Mouse (Mus musculus): ENCODE measurements around the gene Rgl1. TPM values are rescaled to one million over a fixed set of nuclear protein-coding genes. Genes with fewer than 3 reads are reported as not detected.
"Not testable (repeated sequence)": the region's sequence is repeated elsewhere in the genome, so short reads cannot be mapped to it uniquely, and the experiment has no call there.

The Rgl1 gene
- total RNA-seq, 1 experiment, result 1.3 TPM

GRCm38 (mm10) chr1:152779071-152779737 is 13.1 kb upstream of the Rgl1 start:
- no peak for TF ChIP-seq ZNF384 (IDR thresholded peaks at IDR 0.05; ENCODE audit: low read depth, low read length)
- peak; percentile 29; the same call in 1 of the 2 replicates for TF ChIP-seq ZC3H11A (IDR thresholded peaks at IDR 0.05; ENCODE audit: borderline replicate concordance, low read depth, low read length)
- TF ChIP-seq HCFC1 (IDR thresholded peaks at IDR 0.05; ENCODE audit: borderline replicate concordance, insufficient read depth, low read length), result no peak
- TF ChIP-seq MAFK (IDR thresholded peaks at IDR 0.05; ENCODE audit: insufficient read depth, low read depth, low read length), result no peak
- Histone ChIP-seq H3K4me1 (ENCODE audit: control insufficient read depth in 2 of 2, insufficient read depth in 2 of 2, low read length in 2 of 2, poor library complexity in 1 of 2) (peaks cover 0 to 2% of the 10 kb centered on the region in 2 experiments; a peak in 1 of 4 replicates), H3K9me3 (ENCODE audit: control insufficient read depth, insufficient read depth, low read depth, low read length) (no peaks in the 10 kb centered on the region), H3K9ac (ENCODE audit: insufficient read depth, low read depth, low read length, poor library complexity, severe bottlenecking) (no peak overlapping the region), H3K27ac (ENCODE audit: insufficient read depth, low read depth, low read length, poor library complexity, severe bottlenecking) (no peak overlapping the region), H3K36me3 (ENCODE audit: control insufficient read depth, insufficient read depth, low read length, poor library complexity, severe bottlenecking) (peaks cover 6% of the 10 kb centered on the region), H3K4me3 (ENCODE audit: insufficient read depth in 1 of 2, low read depth in 1 of 2, low read length in 2 of 2, poor library complexity in 1 of 2, severe bottlenecking in 1 of 2) (peak overlapping the region in 1 of 2 experiments; percentile 3; a peak in 1 of 4 replicates)
- in situ Hi-C loops (cut with MboI; ENCODE audit: low sequenced_read_pairs in 2 of 2, unreplicated experiment in 2 of 2), result loop anchor here (25.0 kb wide), 2 partner anchors 308 to 608 kb away; no protein-coding TSS in a partner anchor
- DNase-seq (ENCODE audit: low read depth, low spot score), result peak; percentile 70

DNA sequence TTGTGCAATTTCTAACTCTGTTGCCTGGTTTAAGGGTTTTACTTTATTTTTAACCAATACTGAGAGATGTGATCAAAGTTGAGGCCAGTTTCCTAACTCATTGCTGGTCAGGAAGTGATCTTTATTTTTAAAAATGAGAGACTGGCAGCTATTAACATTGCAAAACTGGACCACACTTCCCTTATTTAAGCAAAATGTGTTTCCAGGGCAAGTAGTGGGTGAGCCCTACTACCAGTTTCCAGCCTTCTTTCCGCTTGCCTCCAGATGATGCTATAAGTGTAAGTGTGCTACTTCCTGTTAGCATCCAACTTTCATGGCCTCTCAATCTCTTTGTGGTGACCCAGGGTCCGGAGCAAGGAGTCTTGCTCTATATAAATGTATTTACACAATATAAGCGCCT is 8.4 kb upstream of the Rgl1 start:
- H3K27ac ChIP-seq (ENCODE audit: insufficient read depth, low read depth, low read length, poor library complexity, severe bottlenecking); H3K9me3 ChIP-seq (ENCODE audit: control insufficient read depth, insufficient read depth, low read depth, low read length); DNase-seq (ENCODE audit: low read depth, low spot score); H3K4me1 ChIP-seq (ENCODE audit: control insufficient read depth in 2 of 2, insufficient read depth in 2 of 2, low read length in 2 of 2, poor library complexity in 1 of 2); H3K9ac ChIP-seq (ENCODE audit: insufficient read depth, low read depth, low read length, poor library complexity, severe bottlenecking); H3K4me3 ChIP-seq (ENCODE audit: insufficient read depth in 1 of 2, low read depth in 1 of 2, low read length in 2 of 2, poor library complexity in 1 of 2, severe bottlenecking in 1 of 2); in situ Hi-C loops (cut with MboI; ENCODE audit: low sequenced_read_pairs in 2 of 2, unreplicated experiment in 2 of 2): not testable (repeated sequence)
- peaks cover 21% of the 10 kb centered on the region for H3K36me3 ChIP-seq (ENCODE audit: control insufficient read depth, insufficient read depth, low read length, poor library complexity, severe bottlenecking)

DNA sequence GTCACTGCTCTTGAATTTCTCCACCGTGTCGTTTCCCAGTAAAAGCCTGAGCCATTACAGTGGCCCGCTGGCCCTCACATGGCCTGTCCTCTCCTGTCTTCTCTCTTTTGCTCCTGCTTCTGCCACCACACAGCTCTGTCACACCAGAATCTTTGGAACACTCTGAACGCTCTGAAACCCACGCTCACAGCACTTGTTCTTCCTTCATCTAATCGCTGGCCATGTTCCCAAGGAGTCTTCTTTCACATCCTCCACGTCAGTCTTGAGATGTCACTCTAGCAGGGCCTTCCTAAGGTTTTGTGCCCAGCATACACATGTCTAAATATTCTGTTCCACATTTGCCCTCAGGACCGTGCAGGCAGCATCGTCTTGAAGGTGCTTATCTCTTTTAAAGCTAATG is 4.9 kb upstream of the Rgl1 start:
- no peak for TF ChIP-seq ZC3H11A (IDR thresholded peaks at IDR 0.05; ENCODE audit: borderline replicate concordance, low read depth, low read length)
- no peak for TF ChIP-seq MAFK (IDR thresholded peaks at IDR 0.05; ENCODE audit: insufficient read depth, low read depth, low read length)
- no peak for TF ChIP-seq HCFC1 (IDR thresholded peaks at IDR 0.05; ENCODE audit: borderline replicate concordance, insufficient read depth, low read length)
- TF ChIP-seq ZNF384 (IDR thresholded peaks at IDR 0.05; ENCODE audit: low read depth, low read length), result no peak
- no peak for TF ChIP-seq CHD2 (IDR thresholded peaks at IDR 0.05; ENCODE audit: low read depth, low read length)
- H3K27ac ChIP-seq (ENCODE audit: insufficient read depth, low read depth, low read length, poor library complexity, severe bottlenecking), result no peak overlapping the region
- H3K4me1 ChIP-seq (ENCODE audit: control insufficient read depth in 2 of 2, insufficient read depth in 2 of 2, low read length in 2 of 2, poor library complexity in 1 of 2), result peaks cover 0 to 2% of the 10 kb centered on the region in 2 experiments; a peak in 1 of 4 replicates
- no peak overlapping the region for H3K9ac ChIP-seq (ENCODE audit: insufficient read depth, low read depth, low read length, poor library complexity, severe bottlenecking)
- in situ Hi-C loops (cut with MboI; ENCODE audit: low sequenced_read_pairs in 2 of 2, unreplicated experiment in 2 of 2), result no loop called here
- H3K4me3 ChIP-seq (ENCODE audit: insufficient read depth in 1 of 2, low read depth in 1 of 2, low read length in 2 of 2, poor library complexity in 1 of 2, severe bottlenecking in 1 of 2), result no peak overlapping the region
- no peak for DNase-seq (ENCODE audit: low read depth, low spot score)
- H3K9me3 ChIP-seq (ENCODE audit: control insufficient read depth, insufficient read depth, low read depth, low read length), result no peaks in the 10 kb centered on the region
- H3K36me3 ChIP-seq (ENCODE audit: control insufficient read depth, insufficient read depth, low read length, poor library complexity, severe bottlenecking), result peaks cover 20% of the 10 kb centered on the region

GRCm38 (mm10) chr1:152767749-152768488 is 1.8 kb upstream of the Rgl1 start:
- TF ChIP-seq HCFC1 (IDR thresholded peaks at IDR 0.05; ENCODE audit: borderline replicate concordance, insufficient read depth, low read length), result no peak
- no peak for TF ChIP-seq CHD2 (IDR thresholded peaks at IDR 0.05; ENCODE audit: low read depth, low read length)
- TF ChIP-seq MAFK (IDR thresholded peaks at IDR 0.05; ENCODE audit: insufficient read depth, low read depth, low read length), result no peak
- peak; percentile 50; the same call in 1 of the 2 replicates for TF ChIP-seq ZNF384 (IDR thresholded peaks at IDR 0.05; ENCODE audit: low read depth, low read length)
- no peak overlapping the region for H3K9ac ChIP-seq (ENCODE audit: insufficient read depth, low read depth, low read length, poor library complexity, severe bottlenecking)
- DNase-seq (ENCODE audit: low read depth, low spot score), result peak; percentile 82
- H3K4me1 ChIP-seq (ENCODE audit: control insufficient read depth in 2 of 2, insufficient read depth in 2 of 2, low read length in 2 of 2, poor library complexity in 1 of 2), result peaks cover 0 to 2% of the 10 kb centered on the region in 2 experiments; a peak in 1 of 4 replicates
- in situ Hi-C loops (cut with MboI; ENCODE audit: low sequenced_read_pairs in 2 of 2, unreplicated experiment in 2 of 2), result no loop called here
- peak overlapping the region in 1 of 2 experiments; percentile 91; a peak in 2 of 4 replicates for H3K4me3 ChIP-seq (ENCODE audit: insufficient read depth in 1 of 2, low read depth in 1 of 2, low read length in 2 of 2, poor library complexity in 1 of 2, severe bottlenecking in 1 of 2)
- H3K27ac ChIP-seq (ENCODE audit: insufficient read depth, low read depth, low read length, poor library complexity, severe bottlenecking), result no peak overlapping the region
- H3K36me3 ChIP-seq (ENCODE audit: control insufficient read depth, insufficient read depth, low read length, poor library complexity, severe bottlenecking), result peaks cover 10% of the 10 kb centered on the region
- H3K9me3 ChIP-seq (ENCODE audit: control insufficient read depth, insufficient read depth, low read depth, low read length), result no peaks in the 10 kb centered on the region

All from ES-E14 (cell line).